Mouse (Mus musculus) left cerebral cortex, postnatal 14 days (tissue): ENCODE results near the gene Asgr2. TPM values are rescaled to one million over a fixed set of nuclear protein-coding genes. Genes with fewer than 3 reads are reported as not detected.
"Not testable (repeated sequence)": the region's sequence is repeated elsewhere in the genome, so short reads cannot be mapped to it uniquely, and the experiment has no call there.

ENCODE experiments used
- DNase-seq, 2 experiments: peaks; one replicate each; pipeline ENCODE4 v3.0.0; 2021 to 2022; ENCODE audit warnings: low spot score in 2 of 2, mixed read lengths in 1 of 2
- intact Hi-C: fragments of 180-260 bp; cut with DNase I; formaldehyde crosslinking; loops from one replicate; pipeline ENCODE4 v1.15.1; 2025
- total RNA-seq, 2 experiments: library from RNA; stranded (reverse); gene quantifications; 2 replicates each; pipeline ENCODE4 v1.2.3; 2021

Gene Asgr2
- total RNA-seq, 2 experiments from 2014 or later, result not detected

DNA sequence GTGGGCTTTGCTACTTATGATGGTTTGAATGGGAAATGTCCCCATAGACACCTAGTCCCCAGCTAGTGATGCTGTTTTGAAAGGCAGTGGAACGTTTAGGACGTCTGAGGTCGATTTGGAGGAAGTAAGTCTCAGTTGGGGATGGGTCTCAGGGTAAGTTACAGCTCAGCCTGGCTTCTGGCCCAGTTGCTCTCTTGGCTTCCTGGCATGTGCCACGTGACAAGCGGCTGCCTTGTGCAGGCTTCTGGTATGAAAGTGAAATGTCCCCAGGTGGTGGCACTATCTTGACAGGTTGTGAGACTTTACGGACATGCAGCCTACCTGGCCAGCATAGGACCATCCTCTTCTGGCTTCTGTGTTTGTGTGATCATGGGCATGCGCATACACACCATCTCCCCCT is 12.5 kb upstream of the Asgr2 start:
- peak in 1 of 2 experiments; percentile 18 for DNase-seq
- intact Hi-C loops, result no loop called here

DNA sequence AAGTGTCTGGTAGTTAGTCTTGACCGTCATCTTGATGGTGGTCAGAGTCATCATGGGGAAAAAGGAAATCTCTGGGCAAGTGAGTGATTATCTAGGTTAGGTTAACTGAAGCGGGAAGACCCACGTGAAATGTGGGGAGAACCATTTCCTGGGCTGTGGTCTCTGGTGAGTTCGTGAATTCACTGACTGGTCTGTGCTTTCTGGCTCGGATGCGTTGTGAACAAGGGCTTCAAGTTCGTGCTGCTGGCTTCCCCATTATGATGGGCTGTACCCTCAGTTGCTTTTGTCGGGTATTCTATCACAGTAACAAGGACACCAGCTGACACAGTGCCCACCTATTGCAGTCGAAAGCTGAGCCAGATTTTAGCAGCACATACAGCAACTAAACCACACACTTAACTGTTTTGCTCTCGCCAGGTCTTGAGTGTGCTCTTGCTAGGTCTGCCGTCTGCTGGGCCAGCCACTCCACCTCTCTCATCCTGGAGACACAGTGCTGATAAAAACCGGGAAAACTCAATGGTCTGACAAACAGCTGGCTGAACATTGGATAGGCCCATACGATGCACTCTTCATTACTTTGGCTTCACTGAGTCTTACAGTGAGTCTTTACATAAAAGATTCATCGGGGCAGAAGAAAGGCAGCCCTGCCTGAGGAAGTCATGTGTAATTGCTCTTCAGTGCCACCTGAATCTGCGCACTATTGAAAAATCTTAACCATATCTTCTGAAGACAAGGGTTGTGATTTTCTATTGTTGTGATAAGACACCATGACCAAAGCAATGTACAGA is 11.4 kb upstream of the Asgr2 start:
- intact Hi-C loops, result no loop called here
- no peak for DNase-seq

DNA sequence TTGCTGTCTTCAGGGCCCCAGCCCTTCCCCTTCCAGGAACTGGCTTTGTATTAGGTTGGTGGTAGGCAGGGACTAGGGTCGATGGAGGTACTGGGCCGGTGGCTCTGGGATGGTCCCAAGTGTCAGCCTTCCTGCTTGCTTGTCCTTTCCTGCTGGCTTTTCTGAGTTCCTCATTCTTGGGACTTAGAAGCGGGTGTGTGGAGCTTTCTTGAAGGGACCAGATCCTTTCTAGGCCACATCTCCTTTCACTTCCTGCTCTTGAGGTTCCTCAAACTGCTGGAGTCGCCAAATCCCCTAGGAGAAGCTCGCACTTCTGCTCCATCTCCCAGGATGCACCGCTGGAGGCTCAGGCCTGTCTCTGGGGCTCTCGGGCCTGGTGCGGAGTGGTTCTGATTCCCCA is 7.9 kb upstream of the Asgr2 start:
- intact Hi-C loops, result no loop called here
- no peak for DNase-seq

DNA sequence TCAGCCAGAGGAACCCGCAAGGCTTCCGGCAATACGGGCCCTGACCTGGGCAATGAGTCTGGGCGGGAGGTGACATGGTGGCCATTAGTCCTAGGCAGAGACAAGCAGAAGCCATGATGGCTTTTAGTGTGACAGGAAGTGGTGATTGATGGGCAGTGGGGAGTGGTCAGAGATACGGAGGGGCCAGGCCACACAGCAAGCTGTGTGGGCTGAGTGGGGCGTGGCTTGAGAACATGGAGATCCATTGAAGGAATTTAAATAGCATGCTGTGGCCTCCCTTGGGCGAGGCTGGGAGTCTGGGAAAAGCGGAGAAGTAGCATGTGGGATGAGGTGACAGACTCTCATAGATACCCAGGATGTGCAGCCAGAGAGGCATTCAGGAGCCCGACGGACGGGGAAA is 5.0 kb downstream of the Asgr2 start:
- intact Hi-C loops, result loop anchor here (5.0 kb wide), 1 partner anchor 40 kb away; no protein-coding TSS in a partner anchor
- no peak for DNase-seq

DNA sequence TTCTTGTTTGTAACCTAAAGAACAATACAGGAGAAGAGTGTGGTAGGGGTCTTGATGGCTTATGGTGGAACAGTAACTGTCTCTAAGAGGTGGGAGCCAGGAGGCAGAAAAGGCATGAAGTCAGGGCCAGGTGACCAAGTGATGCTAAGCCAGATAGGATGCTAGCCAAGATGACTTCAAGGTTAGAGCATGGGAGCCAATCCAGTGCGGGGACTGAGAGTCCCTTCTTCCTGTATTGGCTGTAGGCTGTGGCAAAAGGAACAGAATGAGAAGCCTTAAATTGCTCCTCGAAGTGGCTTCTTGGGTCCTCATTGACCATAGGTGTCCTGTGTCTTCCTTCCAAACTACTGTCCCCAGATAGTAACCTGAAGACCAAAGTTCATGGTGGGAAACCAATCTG is 6.7 kb downstream of the Asgr2 start:
- no peak for DNase-seq
- intact Hi-C loops, result loop anchor here (5.0 kb wide), 1 partner anchor 38 kb away; no protein-coding TSS in a partner anchor

DNA sequence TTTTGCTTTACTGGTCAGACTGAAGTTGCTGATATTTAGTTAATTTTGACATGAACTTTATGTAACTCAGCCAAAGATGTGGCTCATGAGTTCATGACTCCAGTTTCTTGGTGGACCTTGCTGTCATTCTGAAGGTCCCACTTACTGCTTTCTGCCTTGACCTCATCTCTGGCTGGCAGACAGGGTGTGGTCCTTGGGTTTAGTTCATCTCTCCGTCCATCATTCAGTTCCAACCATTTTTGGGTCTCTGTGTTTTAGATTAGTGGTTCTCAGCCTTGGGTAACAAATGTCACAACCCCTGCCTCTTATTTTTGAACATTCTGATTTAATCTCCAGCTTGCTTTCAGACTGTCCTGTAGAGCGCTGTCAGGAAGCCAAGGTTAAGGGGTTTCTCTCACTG is 7.4 kb downstream of the Asgr2 start:
- intact Hi-C loops, result loop anchor here (5.0 kb wide), 1 partner anchor 37 kb away; no protein-coding TSS in a partner anchor
- no peak for DNase-seq

DNA sequence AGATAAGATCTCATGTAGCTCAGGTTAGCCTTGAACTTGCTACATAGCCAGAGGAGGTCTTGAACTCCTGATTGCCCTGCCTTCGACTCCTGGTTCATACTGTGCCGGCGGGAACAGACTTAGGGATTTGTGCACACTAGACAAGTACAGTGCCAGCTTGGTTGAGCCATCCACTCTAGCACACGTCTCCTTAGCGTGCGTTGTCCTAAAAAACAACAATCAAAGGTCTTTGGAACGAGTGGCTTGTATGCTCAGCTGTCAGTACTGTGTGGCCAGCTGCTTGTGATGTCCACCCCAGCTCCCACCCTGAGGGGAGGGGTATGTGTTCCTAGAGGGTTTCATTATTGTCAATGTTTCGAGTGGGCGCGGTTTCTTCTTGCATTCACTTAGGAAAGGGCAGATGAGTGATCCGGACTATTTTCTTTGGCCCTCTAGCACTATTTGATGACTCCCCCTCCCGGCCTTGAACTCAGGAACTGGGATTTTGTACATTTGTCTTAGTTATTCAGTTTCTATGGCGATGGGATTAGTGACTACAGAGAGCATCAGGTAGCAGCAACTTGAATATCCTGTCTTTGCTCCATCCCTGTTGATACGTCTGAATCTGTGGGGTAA is 11.4 kb downstream of the Asgr2 start:
- DNase-seq, result no peak
- intact Hi-C loops, result no loop called here

DNA sequence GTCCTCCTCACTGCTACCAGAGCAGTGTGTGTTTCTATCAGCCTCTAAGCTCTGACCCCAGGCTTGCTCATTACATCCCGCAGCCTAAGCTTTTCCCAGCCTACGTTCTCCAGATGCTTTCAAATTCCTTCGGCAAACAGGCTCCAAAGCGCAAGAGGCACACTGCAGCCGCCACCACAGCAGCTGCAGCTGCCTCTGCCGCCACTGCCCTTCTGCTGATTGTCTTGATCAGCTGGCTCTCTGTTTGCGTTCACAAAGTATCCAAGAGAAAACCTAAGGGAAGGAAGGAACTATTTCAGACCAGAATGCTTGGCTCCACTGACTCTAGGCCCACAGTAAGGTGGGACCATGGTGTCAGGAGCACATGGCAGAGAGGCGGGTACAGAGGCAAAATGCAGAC is 14.6 kb downstream of the Asgr2 start:
- DNase-seq, result no peak
- intact Hi-C loops, result no loop called here

DNA sequence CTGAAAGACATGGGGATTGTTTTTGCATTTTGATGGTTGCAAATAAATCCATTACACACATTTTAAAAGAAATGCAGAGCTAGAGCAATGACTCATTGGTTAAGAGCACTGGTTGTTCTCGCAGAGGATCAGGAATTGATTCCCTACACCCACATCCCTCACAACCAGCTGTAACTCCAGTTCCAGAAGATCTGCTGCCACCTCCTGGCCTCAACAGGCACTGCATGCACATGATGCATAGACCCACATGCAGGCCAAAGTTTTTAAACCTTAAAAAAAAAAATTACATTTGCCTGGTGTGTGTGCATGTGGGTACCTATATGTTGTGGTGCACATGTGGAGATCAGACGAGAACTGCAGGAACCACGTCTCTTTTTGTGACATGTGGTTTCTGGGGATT is 17.7 kb downstream of the Asgr2 start:
- intact Hi-C loops, result loop anchor here (5.0 kb wide), 1 partner anchor 43 kb away; no protein-coding TSS in a partner anchor
- peak; percentile 16 to 17 for DNase-seq

DNA sequence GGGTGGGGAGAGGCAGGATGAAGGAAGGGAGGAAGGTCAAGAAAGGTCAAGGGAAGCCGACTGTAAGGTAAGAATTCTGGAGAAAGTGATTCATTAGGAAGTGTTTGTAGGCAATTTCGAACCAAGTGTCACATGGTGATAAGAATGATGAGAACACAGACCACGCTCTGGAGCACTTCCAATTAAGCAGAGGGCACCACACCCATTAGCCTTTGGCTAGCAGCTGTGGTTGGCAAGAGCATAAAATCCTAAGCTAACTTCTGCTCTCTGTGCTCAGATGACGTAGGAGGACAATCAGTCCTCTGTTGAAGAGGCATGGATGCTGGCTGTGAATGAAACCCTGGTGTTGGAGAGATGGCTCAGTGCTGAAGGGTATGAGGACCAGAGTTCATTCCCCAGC is 22.1 kb downstream of the Asgr2 start:
- intact Hi-C loops, result loop anchor here (5.0 kb wide), 1 partner anchor 47 kb away; no protein-coding TSS in a partner anchor
- DNase-seq, result no peak

DNA sequence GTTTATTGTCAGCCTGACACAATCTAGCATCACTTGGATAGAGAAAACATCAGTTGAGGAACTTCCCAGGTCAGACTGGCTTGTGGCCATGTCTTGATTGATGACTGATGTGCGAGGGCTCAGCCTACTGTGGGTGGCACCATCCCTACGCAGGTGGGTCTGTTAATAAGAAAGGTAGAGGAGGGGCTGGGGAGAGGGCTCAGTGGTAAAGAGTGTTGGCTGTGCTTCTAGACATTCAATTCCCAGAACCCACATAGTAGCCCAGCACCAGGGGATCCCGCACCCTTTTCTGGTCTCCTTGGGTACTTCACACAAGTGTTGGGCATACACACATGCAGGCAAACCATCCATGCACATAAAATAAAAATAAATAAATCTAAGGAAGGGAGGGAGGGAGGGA is 23.5 kb downstream of the Asgr2 start:
- intact Hi-C loops, result no loop called here
- DNase-seq, result no peak

DNA sequence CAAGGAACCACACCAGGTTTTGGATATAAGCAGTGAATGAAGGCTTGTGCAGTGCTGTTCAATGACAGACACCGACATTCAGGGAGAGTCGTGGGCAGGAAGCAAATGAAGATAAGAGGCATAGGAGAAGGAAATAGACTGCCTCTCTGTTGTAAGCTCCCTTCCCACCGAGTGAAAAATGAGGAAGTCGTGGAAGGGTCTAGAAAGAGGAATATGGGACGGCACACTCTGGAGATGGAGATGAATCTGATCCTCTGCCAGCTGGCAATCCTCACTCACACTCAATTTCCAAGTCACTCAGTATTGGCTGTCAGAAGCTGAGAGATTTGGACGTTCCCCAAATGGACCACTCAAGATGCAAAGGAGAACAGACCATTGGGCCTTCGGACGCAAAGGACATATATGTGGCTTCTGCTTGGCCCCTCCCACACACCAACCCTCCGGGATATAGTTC is 37.5 kb downstream of the Asgr2 start, which contains the start of gene Mgl2:
TSS of gene Mgl2 (plus strand) at position 404 of the 454 bp plus-strand sequence.
- intact Hi-C loops, result no loop called here
- DNase-seq, result no peak

DNA sequence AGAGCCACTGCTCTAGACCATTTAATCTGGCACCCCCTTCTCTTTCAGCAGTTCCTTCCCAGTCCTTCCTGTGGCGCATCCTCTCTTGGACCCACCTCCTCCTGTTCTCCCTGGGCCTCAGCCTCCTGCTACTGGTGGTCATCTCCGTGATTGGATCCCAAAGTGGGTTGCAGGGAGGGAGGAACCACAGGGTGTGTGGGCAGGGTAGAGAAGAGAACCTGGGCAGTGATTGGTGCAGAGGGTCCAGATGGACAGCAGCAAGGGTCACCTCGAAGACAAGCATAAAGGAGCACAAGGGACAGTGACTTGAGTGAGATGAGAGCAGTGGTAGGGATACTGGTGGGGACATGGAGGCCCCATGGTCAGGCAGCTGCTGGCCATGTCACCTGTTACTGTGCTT is 42.6 kb downstream of the Asgr2 start:
- not testable (repeated sequence) for DNase-seq
- intact Hi-C loops, result loop anchor here (5.0 kb wide), 1 partner anchor 38 kb away; no protein-coding TSS in a partner anchor

DNA sequence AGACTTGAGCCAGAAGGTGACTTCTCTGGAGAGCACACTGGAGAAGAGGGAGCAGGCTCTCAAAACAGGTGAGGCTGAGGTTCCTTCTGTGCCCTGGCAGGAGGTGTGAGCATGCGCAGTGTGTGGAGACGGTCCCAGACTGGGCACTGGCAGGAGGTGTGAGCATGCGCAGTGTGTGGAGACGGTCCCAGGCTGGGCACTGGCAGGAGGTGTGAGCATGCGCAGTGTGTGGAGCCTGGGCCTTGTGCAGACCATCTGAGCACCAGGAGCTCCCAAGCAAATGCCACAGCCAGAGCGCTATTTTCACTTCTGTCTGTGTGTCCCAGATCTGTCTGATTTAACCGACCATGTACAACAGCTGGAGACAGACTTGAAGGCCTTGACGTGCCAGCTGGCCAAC is 43.5 kb downstream of the Asgr2 start:
- intact Hi-C loops, result loop anchor here (5.0 kb wide), 1 partner anchor 39 kb away; no protein-coding TSS in a partner anchor
- not testable (repeated sequence) for DNase-seq

DNA sequence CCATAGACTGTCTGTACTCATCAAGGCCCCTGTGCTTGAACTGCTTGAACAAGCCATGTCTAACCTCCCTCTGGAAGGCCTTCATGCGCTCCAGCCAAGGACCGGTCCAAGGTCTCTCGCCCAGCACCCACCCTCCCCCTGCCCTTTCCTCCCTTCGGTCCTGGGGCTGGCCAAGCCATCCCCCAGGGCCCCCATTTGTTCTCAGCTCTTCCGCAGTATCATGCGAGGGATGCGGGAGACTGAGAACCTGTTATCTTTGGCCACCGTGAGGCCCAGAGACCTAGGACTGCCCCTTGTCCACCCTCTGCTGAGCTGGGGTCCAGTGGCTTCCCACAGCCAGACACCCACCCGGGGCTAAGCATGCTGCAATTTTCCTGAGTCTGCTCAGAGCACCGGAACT is 46.7 kb downstream of the Asgr2 start:
- intact Hi-C loops, result loop anchor here (5.0 kb wide), 1 partner anchor 42 kb away; no protein-coding TSS in a partner anchor
- DNase-seq, result no peak

DNA sequence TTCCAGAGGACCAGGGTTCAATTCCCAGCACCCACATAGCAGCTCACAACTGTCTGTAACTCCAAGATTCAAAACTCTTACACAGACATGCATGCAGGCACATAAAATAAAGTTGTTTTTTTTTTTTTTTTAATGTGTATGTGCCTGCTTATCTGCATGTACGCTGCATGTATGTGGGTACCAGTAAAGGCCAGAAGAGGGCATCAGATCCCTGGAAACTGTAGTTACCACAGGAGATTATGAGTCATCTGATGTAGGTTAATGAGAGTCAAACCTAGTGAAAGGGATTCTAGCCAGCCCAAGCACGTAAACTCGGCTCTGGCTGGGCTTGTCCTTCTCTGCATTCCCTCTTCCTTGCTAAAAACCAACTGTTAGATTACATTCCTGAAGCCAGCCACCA is 58.6 kb downstream of the Asgr2 start:
- intact Hi-C loops, result no loop called here
- peak in 1 of 2 experiments; percentile 14 for DNase-seq

Other genes starting within 250 kb of the Asgr2 start
- 10 to 100 TPM; 19.5 to 22.3 TPM for gene Plscr3, start 246.3 kb upstream of the Asgr2 start, total RNA-seq
- not detected for gene Tnk1, start 233.9 kb upstream of the Asgr2 start, total RNA-seq
- gene Tmem95, start 214.6 kb upstream of the Asgr2 start, total RNA-seq, result not detected
- 1 to 10 TPM in 1 of 2 experiments, under 1 TPM in 1; 0.86 to 1.4 TPM for gene Kctd11, start 211.2 kb upstream of the Asgr2 start, total RNA-seq
- gene Acap1, start 197.1 kb upstream of the Asgr2 start, total RNA-seq, result not detected
- under 1 TPM in 1 of 2 experiments, not detected in 1; 0.38 TPM for gene 2810408A11Rik, start 191.7 kb upstream of the Asgr2 start, total RNA-seq
- 100 to 1,000 TPM; 121 to 125 TPM for gene Neurl4, start 191.6 kb upstream of the Asgr2 start, total RNA-seq
- gene Gps2, start 178.8 kb upstream of the Asgr2 start, total RNA-seq, result 10 to 100 TPM; 24.9 to 26.0 TPM
- 100 to 1,000 TPM; 468 to 473 TPM for gene Eif5a, start 170.7 kb upstream of the Asgr2 start, total RNA-seq
- gene Ybx2, start 156.8 kb upstream of the Asgr2 start, total RNA-seq, result 10 to 100 TPM in 1 of 2 experiments, 1 to 10 TPM in 1; 8.4 to 11.3 TPM
- 1 to 10 TPM; 1.9 to 2.4 TPM for gene Slc2a4, start 144.5 kb upstream of the Asgr2 start, total RNA-seq
- not detected for gene Cldn7, start 127.9 kb upstream of the Asgr2 start, total RNA-seq
- 100 to 1,000 TPM; 115 TPM for gene Ctdnep1, start 111.5 kb upstream of the Asgr2 start, total RNA-seq
- gene Elp5, start 110.1 kb upstream of the Asgr2 start, total RNA-seq, result 100 to 1,000 TPM; 103 to 107 TPM
- 100 to 1,000 TPM; 213 to 217 TPM for gene Gabarap, start 101.5 kb upstream of the Asgr2 start, total RNA-seq
- 10 to 100 TPM; 39.2 to 40.2 TPM for gene Phf23, start 96.9 kb upstream of the Asgr2 start, total RNA-seq
- gene Dvl2, start 92.0 kb upstream of the Asgr2 start, total RNA-seq, result 10 to 100 TPM; 27.3 to 30.0 TPM
- gene Acadvl, start 77.2 kb upstream of the Asgr2 start, total RNA-seq, result 10 to 100 TPM; 50.7 to 53.6 TPM
- 1,000 to 10,000 TPM in 1 of 2 experiments, 100 to 1,000 TPM in 1; 1,000 to 1,075 TPM for gene Dlg4, start 75.7 kb upstream of the Asgr2 start, total RNA-seq
- 1 to 10 TPM; 1.9 to 2.4 TPM for gene Asgr1, start 38.6 kb upstream of the Asgr2 start, total RNA-seq
- gene Mgl2, start 37.7 kb downstream of the Asgr2 start, total RNA-seq, result under 1 TPM; 0.51 to 0.61 TPM
- 1 to 10 TPM; 3.3 to 5.3 TPM for gene Clec10a, start 63.6 kb downstream of the Asgr2 start, total RNA-seq
- 10 to 100 TPM; 27.2 to 36.8 TPM for gene Slc16a11, start 120.1 kb downstream of the Asgr2 start, total RNA-seq
- gene Slc16a13, start 128.4 kb downstream of the Asgr2 start, total RNA-seq, result 10 to 100 TPM in 1 of 2 experiments, 1 to 10 TPM in 1; 8.3 to 10.4 TPM
- 1 to 10 TPM; 5.1 to 5.3 TPM for gene Bcl6b, start 137.2 kb downstream of the Asgr2 start, total RNA-seq
- gene 0610010K14Rik, start 145.3 kb downstream of the Asgr2 start, total RNA-seq, result 10 to 100 TPM; 41.3 to 54.2 TPM
- gene Gm21988, start 147.2 kb downstream of the Asgr2 start, total RNA-seq, result 1 to 10 TPM; 5.9 to 7.3 TPM
- gene Rnasek, start 147.2 kb downstream of the Asgr2 start, total RNA-seq, result 100 to 1,000 TPM; 291 TPM
- gene Alox12, start 162.7 kb downstream of the Asgr2 start, total RNA-seq, result under 1 TPM in 1 of 2 experiments, not detected in 1; 0.13 TPM
- gene Alox12e, start 230.0 kb downstream of the Asgr2 start, total RNA-seq, result under 1 TPM; 0.35 to 0.76 TPM